Mouse (Mus musculus) ovary, postnatal 36 days (tissue): ENCODE data around the gene Slc12a4.

ENCODE experiments used
- DNase-seq: peaks from one replicate; pipeline ENCODE4 v3.0.0; 2022; ENCODE audit warnings: low spot score, mixed read lengths

Slc12a4 gene

DNA sequence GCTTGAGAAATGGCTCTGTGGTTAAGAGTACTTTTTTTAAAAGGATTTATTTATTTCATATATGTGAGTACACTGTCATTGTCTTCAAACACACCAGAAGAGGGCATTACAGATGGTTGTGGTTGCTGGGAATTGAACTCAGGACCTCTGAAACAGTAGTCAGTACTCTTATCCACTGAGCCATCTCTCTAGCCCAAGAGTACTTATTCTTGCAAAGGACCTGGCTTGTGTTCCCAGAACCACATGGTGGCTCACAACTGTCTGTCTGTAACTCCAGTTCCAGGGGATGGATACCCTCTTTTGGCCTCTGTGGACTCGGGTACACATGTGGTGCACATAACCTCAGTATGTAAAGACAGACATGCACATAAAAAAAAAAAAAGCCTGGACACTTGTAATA is 3.5 kb upstream of the Slc12a4 start:
- no peak for DNase-seq

DNA sequence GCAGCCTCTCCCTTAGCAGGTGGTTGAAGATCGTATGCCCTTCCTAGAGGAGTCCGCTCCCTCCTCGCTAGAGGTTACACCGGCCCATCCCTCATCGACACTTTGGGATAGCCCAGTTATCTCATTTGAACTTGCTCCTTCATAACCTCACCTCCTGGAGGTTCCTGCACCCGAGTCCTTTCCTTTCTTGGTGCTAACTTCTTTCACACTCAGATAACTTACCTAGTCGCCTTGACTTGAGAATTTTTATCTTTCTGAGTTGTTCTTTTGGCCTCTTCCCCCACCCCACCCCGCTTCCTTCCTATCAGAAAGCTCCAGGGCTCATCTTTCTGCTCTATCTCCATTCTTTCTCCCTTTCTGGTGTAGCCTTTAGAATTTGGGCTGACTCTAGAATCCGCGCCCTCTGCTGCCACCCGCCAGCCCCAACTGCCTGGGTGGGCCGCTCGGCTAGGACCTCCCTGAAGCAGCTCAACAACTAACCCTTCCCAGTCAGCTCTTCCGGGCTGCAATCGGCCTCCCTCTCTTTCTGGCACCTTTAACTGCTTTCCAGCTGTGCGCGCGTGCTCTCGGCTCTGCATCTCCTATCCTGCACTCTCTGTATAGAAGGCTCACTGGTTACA is 905 bp upstream of the Slc12a4 start:
- no peak for DNase-seq

DNA sequence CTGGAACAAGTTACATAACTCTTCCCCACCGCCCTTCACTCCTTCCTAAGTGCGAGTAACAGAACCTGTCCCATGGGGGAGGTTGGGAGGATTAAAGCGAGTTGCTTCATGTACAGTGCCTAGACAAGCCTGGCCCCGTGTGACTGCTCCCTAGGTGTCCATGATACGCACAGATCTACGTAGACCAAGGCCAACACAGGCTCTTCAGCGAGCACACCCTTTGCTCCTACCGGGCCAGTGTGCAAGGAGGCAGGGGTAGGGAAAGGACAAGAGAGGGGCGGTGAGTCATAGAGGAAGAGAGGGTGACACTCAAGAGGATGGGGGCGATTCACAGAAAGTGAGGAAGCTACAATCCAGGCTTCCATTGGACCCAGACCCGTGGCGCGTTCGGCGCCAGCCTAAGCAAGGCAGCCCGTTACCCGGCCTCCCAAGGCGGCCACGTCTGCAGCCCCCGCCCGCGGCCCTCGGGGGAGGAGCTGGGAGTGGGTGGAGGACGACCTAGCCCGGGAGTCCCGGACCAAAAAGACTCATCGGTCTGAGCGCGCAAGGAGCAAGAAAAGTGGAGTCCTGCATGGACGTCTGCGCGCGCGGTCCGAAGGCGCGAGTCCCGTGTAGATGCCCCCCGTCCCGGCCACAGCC is 512 bp downstream of the Slc12a4 start:
- peak; percentile 69 for DNase-seq

DNA sequence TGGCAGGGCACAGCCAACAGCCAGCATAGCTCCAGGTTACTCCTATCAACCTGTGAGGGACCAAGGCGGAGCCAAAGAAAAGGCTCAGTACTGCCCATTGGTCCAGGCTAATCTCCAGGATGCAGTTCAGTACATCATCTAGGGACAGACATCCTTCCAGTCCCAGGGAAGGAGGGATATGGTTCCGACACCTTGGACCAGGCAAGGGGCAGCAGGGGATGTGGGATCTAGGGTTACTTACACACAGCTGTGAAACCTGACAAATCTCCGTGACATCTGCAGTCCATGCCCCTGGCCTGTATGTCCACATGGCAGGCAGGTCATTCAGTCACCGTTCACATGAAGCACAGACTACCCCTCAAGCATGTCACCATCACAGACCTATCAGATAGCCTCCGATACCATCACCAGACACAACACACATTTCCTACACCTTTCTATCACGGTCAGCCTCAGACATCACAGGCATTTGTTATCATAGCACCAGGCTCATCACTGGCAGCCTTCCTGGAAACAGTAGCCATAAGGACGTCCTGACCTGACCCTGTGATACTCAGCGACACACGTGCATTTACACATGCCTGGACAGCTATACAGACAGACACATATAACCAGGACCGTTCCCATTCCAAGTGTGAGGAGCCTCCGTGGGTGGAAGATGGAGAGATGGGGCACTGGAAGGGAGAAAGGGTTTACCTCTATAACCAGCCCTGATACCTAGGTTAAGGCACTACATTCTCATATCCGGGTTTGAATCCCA is 1.2 kb downstream of the Slc12a4 start:
- DNase-seq: no peak

DNA sequence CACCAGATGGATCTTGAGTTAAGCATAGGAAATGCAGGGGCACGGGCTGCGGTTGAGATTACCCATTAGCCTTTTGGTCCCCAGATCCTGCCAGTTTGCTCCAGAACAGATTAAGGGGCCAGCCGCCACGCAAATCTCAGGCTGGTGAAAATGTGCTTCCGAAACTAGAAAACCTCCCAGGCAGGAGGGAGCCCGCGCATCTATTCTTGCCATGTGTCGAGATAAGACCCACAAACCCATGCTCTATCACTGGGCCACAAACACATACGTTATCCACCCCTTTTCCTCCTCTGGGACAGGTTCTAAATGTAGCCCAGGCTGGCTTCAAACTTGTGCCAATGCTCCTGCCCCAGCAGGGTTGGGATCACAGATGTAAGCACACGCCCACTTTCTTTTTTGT is 4.4 kb downstream of the Slc12a4 start:
- no peak for DNase-seq

DNA sequence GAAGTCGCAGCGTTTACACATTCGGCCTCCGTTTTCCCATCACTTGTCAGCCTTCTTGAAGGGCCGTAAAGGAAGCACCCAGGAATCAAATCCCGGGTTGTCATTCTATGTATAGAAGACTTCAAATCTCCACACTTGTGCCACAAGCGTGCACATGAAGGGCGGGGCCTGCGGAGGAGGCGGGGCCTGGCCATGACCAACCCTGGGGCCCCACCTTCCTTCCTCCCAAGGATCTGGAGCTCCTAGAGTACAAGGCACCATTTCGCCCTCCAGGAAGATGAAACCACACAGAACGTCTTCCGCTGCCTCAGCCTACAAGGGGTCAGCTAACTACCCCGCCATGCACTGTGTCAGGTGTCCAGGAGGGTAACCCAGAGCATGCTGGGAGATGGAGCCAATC is 4.8 kb downstream of the Slc12a4 start:
- no peak for DNase-seq

DNA sequence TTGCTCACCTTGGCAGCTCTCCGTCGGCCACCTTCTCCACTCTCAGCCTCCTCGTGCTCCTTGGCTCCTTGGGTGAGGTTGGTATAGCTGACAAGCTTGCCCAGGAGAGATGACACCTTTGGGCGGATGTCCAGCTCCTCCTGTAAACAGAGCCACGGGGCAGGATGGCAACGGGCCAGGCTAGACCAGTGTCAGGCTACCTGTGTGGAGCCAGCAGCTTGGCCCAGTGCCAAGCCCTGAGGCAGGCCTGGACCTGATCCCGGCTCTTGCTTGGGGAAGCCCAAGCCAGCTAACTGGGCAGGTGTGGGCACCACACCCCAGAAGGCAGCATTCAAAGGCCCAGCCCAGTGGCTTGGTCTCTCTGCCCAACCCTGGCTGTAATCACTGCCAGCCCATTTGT is 6.5 kb downstream of the Slc12a4 start:
- DNase-seq: peak; percentile 64

DNA sequence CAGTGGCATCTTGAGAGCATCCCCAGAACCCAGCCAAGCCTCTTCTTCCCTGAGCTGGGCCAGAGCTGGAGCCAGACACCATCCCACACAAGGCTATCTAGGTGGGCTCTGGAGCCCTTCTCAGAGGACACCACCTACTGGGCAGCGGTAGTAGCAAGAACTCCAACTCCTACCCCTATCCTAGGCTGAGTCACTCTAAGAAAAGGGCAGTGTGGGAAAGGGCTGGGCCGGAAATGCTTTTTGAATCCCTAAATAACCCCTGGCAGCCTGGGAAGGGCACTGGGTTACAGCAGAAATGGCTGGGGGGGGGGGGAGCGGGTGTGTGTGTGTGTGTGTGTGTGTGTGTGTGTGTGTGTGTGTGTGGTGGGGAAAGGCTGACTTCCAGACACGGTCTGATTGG is 8.1 kb downstream of the Slc12a4 start:
- DNase-seq: no peak

DNA sequence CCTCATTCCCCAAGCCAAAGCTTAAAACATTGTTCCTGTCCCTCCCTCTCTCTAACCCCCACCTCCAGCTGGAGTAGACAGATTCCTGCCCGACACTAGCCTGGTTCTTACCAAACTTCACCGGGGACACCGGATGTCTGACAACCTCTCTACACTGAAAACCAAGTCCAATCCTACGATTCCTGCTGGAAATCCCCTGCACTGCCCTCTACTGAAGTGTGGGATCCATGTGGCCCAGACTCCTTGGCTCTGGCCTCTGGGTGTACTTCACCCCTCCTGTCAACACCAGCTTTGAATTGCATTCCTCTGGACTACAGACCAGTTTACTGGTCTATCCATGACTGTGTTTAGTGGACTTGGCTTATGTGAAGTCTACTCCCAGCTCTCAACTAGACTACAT is 9.3 kb downstream of the Slc12a4 start:
- no peak for DNase-seq

DNA sequence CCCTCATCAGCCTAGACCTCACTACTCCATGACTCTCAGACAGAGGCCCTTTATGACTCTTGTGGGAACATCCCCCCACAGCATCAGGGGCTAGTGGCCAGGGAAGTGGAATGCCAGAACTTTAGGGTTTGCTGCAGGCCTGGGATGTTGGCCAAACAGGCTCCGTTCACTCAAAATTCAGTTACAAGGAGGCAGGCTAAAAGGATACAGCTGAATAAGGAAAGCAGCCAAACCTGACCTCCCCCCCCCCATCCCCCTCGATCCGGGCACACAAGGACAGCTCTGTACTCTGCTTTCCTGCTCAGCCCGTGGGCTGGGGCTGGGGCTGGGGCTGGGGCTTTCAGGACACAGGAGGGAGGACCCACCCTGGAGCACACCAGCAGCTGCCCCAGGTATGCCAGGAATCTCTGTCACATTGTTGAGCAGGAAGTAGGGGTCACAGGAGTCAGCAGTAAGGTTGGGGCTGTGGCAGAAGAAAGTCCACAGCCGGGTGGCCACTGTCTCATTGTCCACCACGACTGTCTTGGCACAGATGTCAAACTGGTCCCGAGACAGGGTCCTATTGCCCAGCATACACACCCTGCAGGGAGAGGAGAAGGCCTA is 14.7 kb downstream of the Slc12a4 start:
- DNase-seq: no peak

DNA sequence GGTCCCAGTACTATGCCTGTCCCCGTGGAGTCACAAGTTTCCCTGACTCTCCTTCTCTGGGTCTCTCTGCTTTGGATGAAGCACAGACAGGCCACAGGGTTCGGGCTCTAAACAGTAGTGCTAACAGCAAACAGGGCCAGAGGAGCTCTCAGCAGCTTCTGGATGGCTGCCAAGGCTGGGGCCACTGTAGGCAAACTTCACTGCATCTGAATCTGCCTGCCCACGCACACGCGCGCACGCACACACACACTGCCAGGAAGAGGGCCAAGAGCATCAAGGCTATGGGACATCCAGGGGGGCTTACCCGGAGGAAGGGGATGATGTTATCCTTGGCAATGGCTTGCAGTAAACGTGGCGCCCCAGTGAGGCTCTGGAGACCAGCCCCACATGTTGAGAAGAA is 16.5 kb downstream of the Slc12a4 start:
- DNase-seq: peak; percentile 70

DNA sequence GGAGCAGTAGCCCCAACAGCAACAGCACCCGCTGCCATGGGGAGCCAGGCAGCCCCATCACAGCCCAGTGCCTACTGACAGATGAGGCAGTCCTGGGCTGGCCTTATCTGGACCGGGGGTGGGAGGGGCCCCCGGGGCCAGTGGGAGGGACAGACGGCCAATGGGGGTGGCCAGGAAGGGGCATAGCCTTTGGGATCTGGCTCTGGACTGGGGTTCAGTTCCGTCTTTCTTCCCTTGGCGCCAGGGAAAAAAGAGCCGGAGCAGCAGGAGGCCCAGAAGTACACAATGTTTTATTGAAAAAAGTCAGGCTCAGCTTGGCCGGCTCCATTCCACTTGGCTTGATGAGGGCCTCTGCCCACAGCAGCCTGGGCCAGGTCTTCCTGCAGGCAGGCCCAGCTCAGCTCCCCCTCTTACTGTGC is 22.6 kb downstream of the Slc12a4 start, which contains the start of gene Lcat:
TSS of gene Lcat (minus strand) at position 62 of the 419 bp plus-strand sequence.
- DNase-seq: no peak

DNA sequence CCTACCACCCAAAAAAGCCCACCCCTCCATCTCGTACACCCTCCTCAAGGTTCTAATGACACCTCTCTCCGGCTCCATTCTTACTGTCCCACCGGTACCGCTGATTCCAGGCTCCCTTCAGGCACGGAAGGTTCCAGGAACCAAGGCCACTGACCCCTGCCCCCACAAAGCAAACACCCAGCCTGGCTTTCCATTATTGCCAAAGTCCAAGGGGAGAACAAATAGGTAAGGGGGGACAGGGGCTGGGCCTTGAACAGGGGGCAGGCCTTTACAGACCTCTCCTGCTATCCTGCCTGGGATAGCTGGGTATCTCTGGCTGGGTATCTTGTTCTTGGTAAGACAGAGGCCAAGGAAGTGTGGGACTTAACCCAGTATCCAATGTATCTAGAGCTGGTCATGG is 23.4 kb downstream of the Slc12a4 start:
- no peak for DNase-seq

DNA sequence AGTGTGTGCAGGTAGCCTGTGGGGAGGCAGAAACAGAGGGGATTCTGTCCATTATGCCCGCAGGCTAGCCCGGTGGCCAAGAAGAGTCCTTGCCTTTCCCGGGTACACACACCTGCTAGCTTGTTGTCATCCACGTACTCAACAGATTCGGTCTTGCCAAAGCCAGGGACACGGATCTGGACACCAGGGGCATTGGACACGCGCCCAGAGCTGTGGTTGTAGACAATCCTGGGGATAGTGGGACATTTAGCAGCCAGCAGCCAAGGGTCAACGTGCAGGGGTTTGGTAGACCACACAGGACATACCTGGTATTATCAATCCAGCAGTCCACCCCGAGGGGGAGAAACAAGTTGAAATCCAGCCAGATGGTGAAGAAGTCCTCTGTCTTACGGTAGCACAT is 23.9 kb downstream of the Slc12a4 start:
- DNase-seq: no peak

DNA sequence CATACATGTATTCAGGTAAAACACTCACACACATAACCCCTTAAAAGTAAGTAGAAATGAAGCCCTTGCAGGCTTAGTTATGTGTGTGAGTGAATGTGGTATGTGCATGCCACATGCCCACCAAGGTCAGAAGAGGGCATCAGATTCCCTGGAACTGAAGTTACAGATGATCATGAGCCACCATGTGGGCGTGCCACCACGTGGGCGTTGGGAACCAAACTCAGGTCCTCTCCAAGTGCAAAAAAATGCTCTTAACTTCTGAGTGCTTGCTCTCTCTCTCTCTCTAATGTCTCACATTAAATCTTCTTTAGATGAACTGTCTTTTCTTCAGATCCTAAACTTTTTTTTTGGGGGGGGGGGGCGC is 27.6 kb downstream of the Slc12a4 start, which contains the start of gene Psmb10:
TSS of gene Psmb10 (minus strand) at position 139 of the 364 bp plus-strand sequence.
- no peak for DNase-seq

DNA sequence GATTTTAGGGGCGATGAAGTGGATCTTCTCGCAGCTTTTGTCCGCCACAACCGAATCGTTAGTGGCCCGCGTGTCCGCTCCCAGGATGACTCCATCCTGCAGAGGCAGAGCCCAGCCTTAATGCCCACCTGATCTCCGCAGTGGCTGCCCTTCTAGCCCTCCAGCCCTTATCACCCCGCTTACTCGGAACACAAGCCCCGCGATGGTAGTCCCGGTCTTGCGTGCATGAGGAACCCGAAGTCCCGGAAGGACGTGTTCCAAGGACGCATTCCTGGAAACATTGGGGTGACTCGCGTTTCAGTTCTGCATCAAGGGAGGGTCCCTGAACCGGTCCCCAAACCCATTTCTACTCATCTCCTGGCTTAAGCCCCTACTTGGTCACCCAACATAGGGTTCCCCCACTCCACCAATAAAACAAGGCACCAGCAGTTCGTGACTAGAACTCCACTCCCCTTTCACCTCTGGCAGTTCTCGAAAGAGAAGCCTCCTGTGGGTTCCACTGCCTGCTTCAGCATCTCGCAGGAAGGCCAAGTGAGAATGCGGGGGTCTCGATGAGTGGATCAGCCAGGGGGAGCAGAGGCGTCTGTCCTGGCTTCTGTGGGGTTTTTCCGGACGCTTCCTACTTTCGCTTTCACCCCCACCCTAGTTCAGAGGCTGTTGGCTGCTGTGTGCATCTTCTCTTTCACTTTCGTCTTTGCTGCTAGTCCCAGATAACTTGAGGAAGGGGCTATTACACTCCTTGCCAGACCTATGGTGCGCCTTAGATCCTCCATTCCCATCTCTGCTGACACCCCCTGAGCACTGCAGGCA is 28.2 kb downstream of the Slc12a4 start:
- DNase-seq: peak; percentile 56

DNA sequence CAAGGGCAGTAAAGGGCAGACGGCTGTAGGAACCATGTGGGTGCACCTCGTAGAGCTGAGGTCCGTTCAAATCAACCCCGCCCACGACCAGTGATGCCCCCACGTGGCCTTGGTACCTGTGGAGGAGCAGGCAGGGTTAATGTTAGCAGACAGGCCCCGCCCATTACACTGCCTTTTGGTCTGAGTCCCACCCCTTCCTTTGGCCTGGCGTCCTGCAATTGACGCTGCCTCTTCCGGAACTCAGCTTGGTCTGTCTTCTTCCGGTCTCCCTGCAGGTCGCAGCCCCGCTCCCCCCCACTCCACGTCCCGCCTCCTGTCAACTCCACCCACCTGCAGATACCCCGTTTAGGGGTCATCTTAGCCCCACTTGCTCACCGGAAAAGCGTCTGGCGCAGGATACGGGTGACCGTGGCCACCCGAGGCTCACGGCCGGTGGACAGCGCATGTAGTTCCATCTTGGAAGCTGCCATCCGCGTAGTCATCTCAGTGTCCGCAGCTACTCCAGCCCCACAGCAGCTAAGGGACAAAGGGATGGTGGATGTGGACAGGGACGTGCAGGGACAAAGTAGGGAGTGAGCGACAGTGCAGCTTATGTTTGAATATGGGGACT is 28.9 kb downstream of the Slc12a4 start:
- peak; percentile 87 for DNase-seq

DNA sequence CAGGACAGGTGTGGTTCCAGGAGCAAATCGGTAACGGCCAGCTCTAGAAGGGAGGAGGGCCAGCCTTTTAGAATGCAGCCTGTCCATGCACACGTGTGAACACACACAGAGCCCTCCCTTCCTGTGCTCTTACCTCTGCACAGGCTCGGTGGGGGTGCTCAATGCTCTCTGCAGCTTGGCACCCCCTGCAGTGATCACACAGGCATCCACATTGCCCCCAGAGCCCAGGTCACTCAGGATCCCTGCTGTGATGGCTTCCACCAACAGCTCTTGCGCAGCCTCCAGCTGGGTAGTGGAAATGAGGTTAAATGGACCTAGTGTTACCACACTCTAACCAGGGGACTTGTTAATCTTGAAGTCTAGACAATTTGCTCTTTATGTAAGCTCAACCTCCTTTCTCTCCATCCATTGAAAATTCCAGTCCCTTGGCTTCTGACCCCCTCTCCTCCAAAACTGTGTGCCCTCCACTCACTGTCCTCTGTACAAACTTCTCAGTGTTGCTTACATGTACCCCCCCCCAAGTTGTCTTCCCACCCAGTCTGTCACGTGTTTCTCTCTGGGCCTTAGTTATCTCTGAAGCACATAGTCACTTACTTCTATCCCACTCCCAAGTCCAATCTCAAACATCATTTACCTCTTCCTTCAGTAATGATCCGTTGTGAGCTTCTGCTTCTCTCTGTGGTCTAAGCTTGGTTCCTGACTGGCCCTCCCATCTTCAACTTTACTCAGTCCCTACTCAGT is 29.9 kb downstream of the Slc12a4 start:
- DNase-seq: no peak

DNA sequence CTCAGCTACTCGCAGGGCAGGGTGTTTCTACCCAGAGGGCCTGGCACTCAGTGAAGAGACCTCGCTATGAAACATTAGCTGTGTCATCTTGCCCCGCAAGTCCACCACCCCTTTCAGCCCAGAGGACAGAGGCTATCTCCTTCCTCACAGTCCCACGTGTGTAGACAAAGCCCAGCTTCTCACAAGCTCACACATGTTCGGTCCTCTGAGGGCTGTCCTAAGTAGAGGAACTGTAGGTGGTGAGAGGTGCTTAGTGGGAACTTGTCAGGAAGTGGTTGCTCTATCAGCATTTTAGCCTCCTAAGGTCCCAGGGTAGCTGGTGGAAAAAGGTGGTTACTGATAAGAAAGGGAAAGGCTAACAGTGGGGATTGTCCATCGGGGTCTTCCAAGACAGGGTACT is 30.8 kb downstream of the Slc12a4 start:
- DNase-seq: no peak

DNA sequence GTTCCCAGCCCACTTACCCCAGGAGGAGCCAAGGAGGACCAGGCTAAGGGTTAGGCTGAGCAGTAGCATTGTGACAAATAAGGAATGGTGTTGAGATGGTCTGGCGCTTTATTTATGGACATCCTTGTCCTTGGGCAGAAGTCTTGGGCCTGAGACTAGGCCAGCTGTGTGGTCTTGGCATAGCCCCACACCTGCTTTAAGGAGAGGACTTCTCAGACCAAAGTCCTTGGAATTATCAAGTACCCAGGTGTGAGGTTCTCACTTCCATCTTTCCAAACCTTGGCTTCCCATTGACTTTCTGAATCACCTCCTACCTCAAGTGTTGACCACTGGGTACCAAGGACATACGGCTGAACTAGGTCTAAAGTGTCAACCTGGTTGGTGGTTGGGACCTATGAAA is 32.1 kb downstream of the Slc12a4 start, which contains the start of gene Ctrl:
TSS of gene Ctrl (minus strand) at position 101 of the 400 bp plus-strand sequence.
- no peak for DNase-seq

DNA sequence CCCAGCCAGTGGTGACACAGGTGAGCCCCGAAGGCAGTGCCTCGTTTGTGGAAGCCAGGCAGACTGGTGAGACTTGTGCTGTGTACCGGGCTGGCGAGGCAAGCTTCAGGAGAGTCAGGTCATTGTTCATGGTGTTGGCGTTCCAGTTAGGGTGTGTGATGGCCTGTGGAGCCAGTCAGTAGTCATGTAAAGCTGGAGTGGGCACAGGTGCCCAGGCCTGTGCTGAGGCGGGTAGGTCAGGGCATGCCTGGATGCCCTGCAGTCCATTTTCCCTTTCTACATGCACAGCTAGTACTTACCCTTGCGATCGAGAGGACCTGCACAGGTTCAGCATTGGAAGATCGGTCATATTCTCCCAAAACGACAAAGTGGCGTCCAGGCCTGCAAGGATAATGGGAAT is 33.4 kb downstream of the Slc12a4 start:
- DNase-seq: no peak
